Mouse (Mus musculus) bone marrow macrophage, adult 2 months (primary cell): Measurements from ENCODE around the gene Nme7.

ENCODE experiments used
- CTCF ChIP-seq: IDR thresholded peaks from 2 replicates; pipeline ENCODE4 v1.5.1; 2012; ENCODE audit warnings: low read depth, mild to moderate bottlenecking, low read length, moderate library complexity
- POLR2A ChIP-seq: IDR thresholded peaks from 2 replicates; pipeline ENCODE4 v1.6.1; 2012; ENCODE audit warnings: mild to moderate bottlenecking, low read depth, low read length, borderline replicate concordance

- TF ChIP-seq POLR2A, result no peak
- TF ChIP-seq CTCF, result no peak
These were observed 43.5 kb upstream of the Nme7 start for GRCm38 (mm10) chr1:164260171-164261028.
